Mouse (Mus musculus): Measurements from ENCODE around the gene Tmem192. TPM values are rescaled to one million over a fixed set of nuclear protein-coding genes. Genes with fewer than 3 reads are reported as not detected.

Tmem192 gene
- 15.2 and 16.7 TPM in 2 replicates for polyA plus RNA-seq (2014; fragmentation: Nextera tagmentation; extraction: Ambion mirVana)

- H3K9ac ChIP-seq (ENCODE audit: low read length): peak within 1 kb of the TSS; percentile 64
- H3K36me3 ChIP-seq (ENCODE audit: control insufficient read depth, insufficient read depth, low read length): no peaks in the 10 kb centered on the region
- no peak within 1 kb of the TSS for H3K27ac ChIP-seq (replicated peaks; ENCODE audit: low read depth, low read length)
- 2% methylated on average over 68 of the region's 73 CpGs for WGBS
- peak within 1 kb of the TSS; percentile 82 for H3K4me3 ChIP-seq (ENCODE audit: low read depth, low read length)
- peaks cover 4% of the 10 kb centered on the region; the same call in 1 of the 2 replicates for H3K27me3 ChIP-seq (ENCODE audit: control insufficient read depth, insufficient read depth, low read length)
- ATAC-seq (ENCODE audit: insufficient number of reproducible peaks, low FRiP score, low TSS enrichment, low read depth) (peak; percentile 97), DNase-seq (ENCODE audit: low spot score) (peak; percentile 91)
- H3K9me3 ChIP-seq (ENCODE audit: control insufficient read depth, low read length): no peaks in the 10 kb centered on the region
- no peaks in the 10 kb centered on the region for H3K4me1 ChIP-seq (ENCODE audit: control insufficient read depth, insufficient read depth, low read length)
- H3K4me2 ChIP-seq (ENCODE audit: low read depth, severe bottlenecking): peak within 1 kb of the TSS; percentile 67
Measured at GRCm38 (mm10) chr8:64946820-64947697, at the start of gene Tmem192. Gene Tmem192, plus strand, starts transcription at chr8:64947185.

GRCm38 (mm10) chr8:64898710-64899109, 48.3 kb upstream of the Tmem192 start:
- Histone ChIP-seq H3K27ac (replicated peaks; ENCODE audit: low read depth, low read length) (no peak overlapping the region), H3K4me2 (ENCODE audit: low read depth, severe bottlenecking) (no peak overlapping the region), H3K4me3 (ENCODE audit: low read depth, low read length) (no peak overlapping the region), H3K9ac (ENCODE audit: low read length) (no peak overlapping the region), H3K4me1 (ENCODE audit: control insufficient read depth, insufficient read depth, low read length) (no peaks in the 10 kb centered on the region), H3K9me3 (ENCODE audit: control insufficient read depth, low read length) (no peaks in the 10 kb centered on the region), H3K36me3 (ENCODE audit: control insufficient read depth, insufficient read depth, low read length) (no peaks in the 10 kb centered on the region), H3K27me3 (ENCODE audit: control insufficient read depth, insufficient read depth, low read length) (no peaks in the 10 kb centered on the region)
- peak; percentile 28 for DNase-seq (ENCODE audit: low spot score)
- 20% methylated on average over 4 of the region's 4 CpGs for WGBS
- no peak for ATAC-seq (ENCODE audit: insufficient number of reproducible peaks, low FRiP score, low TSS enrichment, low read depth)

- H3K9ac ChIP-seq (ENCODE audit: low read length): no peak overlapping the region
- H3K4me2 ChIP-seq (ENCODE audit: low read depth, severe bottlenecking): no peak overlapping the region
- no peaks in the 10 kb centered on the region for H3K36me3 ChIP-seq (ENCODE audit: control insufficient read depth, insufficient read depth, low read length)
- WGBS: 93% methylated on average over 3 of the region's 3 CpGs
- no peaks in the 10 kb centered on the region for H3K27me3 ChIP-seq (ENCODE audit: control insufficient read depth, insufficient read depth, low read length)
- no peaks in the 10 kb centered on the region for H3K9me3 ChIP-seq (ENCODE audit: control insufficient read depth, low read length)
- DNase-seq (ENCODE audit: low spot score) (no peak), ATAC-seq (ENCODE audit: insufficient number of reproducible peaks, low FRiP score, low TSS enrichment, low read depth) (no peak)
- no peak overlapping the region for H3K27ac ChIP-seq (replicated peaks; ENCODE audit: low read depth, low read length)
- H3K4me3 ChIP-seq (ENCODE audit: low read depth, low read length): no peak overlapping the region
- H3K4me1 ChIP-seq (ENCODE audit: control insufficient read depth, insufficient read depth, low read length): no peaks in the 10 kb centered on the region
Measured at GRCm38 (mm10) chr8:64900645-64901044, 46.3 kb upstream of the Tmem192 start.

- no peak overlapping the region for H3K4me3 ChIP-seq (ENCODE audit: low read depth, low read length)
- H3K9me3 ChIP-seq (ENCODE audit: control insufficient read depth, low read length): no peaks in the 10 kb centered on the region
- H3K36me3 ChIP-seq (ENCODE audit: control insufficient read depth, insufficient read depth, low read length): no peaks in the 10 kb centered on the region
Measured at GRCm38 (mm10) chr8:64901527-64902156, 45.3 kb upstream of the Tmem192 start.

GRCm38 (mm10) chr8:64902191-64902590, 44.8 kb upstream of the Tmem192 start:
- H3K36me3 ChIP-seq (ENCODE audit: control insufficient read depth, insufficient read depth, low read length): no peaks in the 10 kb centered on the region
- 70% methylated on average over 12 of the region's 12 CpGs for WGBS
- DNase-seq (ENCODE audit: low spot score): no peak
- H3K4me3 ChIP-seq (ENCODE audit: low read depth, low read length): no peak overlapping the region
- H3K9ac ChIP-seq (ENCODE audit: low read length): no peak overlapping the region
- ATAC-seq (ENCODE audit: insufficient number of reproducible peaks, low FRiP score, low TSS enrichment, low read depth): no peak
- H3K27me3 ChIP-seq (ENCODE audit: control insufficient read depth, insufficient read depth, low read length): no peaks in the 10 kb centered on the region
- no peak overlapping the region for H3K27ac ChIP-seq (replicated peaks; ENCODE audit: low read depth, low read length)
- no peaks in the 10 kb centered on the region for H3K4me1 ChIP-seq (ENCODE audit: control insufficient read depth, insufficient read depth, low read length)
- no peak overlapping the region for H3K4me2 ChIP-seq (ENCODE audit: low read depth, severe bottlenecking)
- no peaks in the 10 kb centered on the region for H3K9me3 ChIP-seq (ENCODE audit: control insufficient read depth, low read length)

More at GRCm38 (mm10) chr8:64901527-64902156, 45.3 kb upstream of the Tmem192 start:
- ATAC-seq (ENCODE audit: insufficient number of reproducible peaks, low FRiP score, low TSS enrichment, low read depth) (no peak), DNase-seq (ENCODE audit: low spot score) (no peak)
- no peaks in the 10 kb centered on the region for H3K27me3 ChIP-seq (ENCODE audit: control insufficient read depth, insufficient read depth, low read length)
- no peak overlapping the region for H3K4me2 ChIP-seq (ENCODE audit: low read depth, severe bottlenecking)
- H3K9ac ChIP-seq (ENCODE audit: low read length): no peak overlapping the region
- no peaks in the 10 kb centered on the region for H3K4me1 ChIP-seq (ENCODE audit: control insufficient read depth, insufficient read depth, low read length)
- 74% methylated on average over 7 of the region's 7 CpGs for WGBS
- H3K27ac ChIP-seq (replicated peaks; ENCODE audit: low read depth, low read length): no peak overlapping the region

- Histone ChIP-seq H3K27me3 (ENCODE audit: control insufficient read depth, insufficient read depth, low read length) (no peaks in the 10 kb centered on the region), H3K9me3 (ENCODE audit: control insufficient read depth, low read length) (no peaks in the 10 kb centered on the region), H3K36me3 (ENCODE audit: control insufficient read depth, insufficient read depth, low read length) (no peaks in the 10 kb centered on the region), H3K27ac (replicated peaks; ENCODE audit: low read depth, low read length) (no peak overlapping the region), H3K4me2 (ENCODE audit: low read depth, severe bottlenecking) (no peak overlapping the region), H3K4me1 (ENCODE audit: control insufficient read depth, insufficient read depth, low read length) (no peaks in the 10 kb centered on the region), H3K4me3 (ENCODE audit: low read depth, low read length) (no peak overlapping the region), H3K9ac (ENCODE audit: low read length) (no peak overlapping the region)
- DNase-seq (ENCODE audit: low spot score) (no peak), ATAC-seq (ENCODE audit: insufficient number of reproducible peaks, low FRiP score, low TSS enrichment, low read depth) (no peak)
- 77% methylated on average over 3 of the region's 3 CpGs for WGBS
Measured at GRCm38 (mm10) chr8:64903778-64904177, 43.2 kb upstream of the Tmem192 start.

GRCm38 (mm10) chr8:64910026-64910425, 37.0 kb upstream of the Tmem192 start:
- 97% methylated on average over 2 of the region's 2 CpGs for WGBS
- no peak overlapping the region for H3K4me2 ChIP-seq (ENCODE audit: low read depth, severe bottlenecking)
- H3K4me3 ChIP-seq (ENCODE audit: low read depth, low read length): no peak overlapping the region
- DNase-seq (ENCODE audit: low spot score) (no peak), ATAC-seq (ENCODE audit: insufficient number of reproducible peaks, low FRiP score, low TSS enrichment, low read depth) (no peak)
- H3K36me3 ChIP-seq (ENCODE audit: control insufficient read depth, insufficient read depth, low read length): no peaks in the 10 kb centered on the region
- H3K27me3 ChIP-seq (ENCODE audit: control insufficient read depth, insufficient read depth, low read length): no peaks in the 10 kb centered on the region
- H3K4me1 ChIP-seq (ENCODE audit: control insufficient read depth, insufficient read depth, low read length): no peaks in the 10 kb centered on the region
- no peaks in the 10 kb centered on the region for H3K9me3 ChIP-seq (ENCODE audit: control insufficient read depth, low read length)
- no peak overlapping the region for H3K9ac ChIP-seq (ENCODE audit: low read length)
- H3K27ac ChIP-seq (replicated peaks; ENCODE audit: low read depth, low read length): no peak overlapping the region

- 89% methylated on average over 5 of the region's 5 CpGs for WGBS
- no peaks in the 10 kb centered on the region for H3K27me3 ChIP-seq (ENCODE audit: control insufficient read depth, insufficient read depth, low read length)
- no peak overlapping the region for H3K4me3 ChIP-seq (ENCODE audit: low read depth, low read length)
- DNase-seq (ENCODE audit: low spot score) (no peak), ATAC-seq (ENCODE audit: insufficient number of reproducible peaks, low FRiP score, low TSS enrichment, low read depth) (no peak)
- H3K9me3 ChIP-seq (ENCODE audit: control insufficient read depth, low read length): no peaks in the 10 kb centered on the region
- H3K27ac ChIP-seq (replicated peaks; ENCODE audit: low read depth, low read length): no peak overlapping the region
- H3K9ac ChIP-seq (ENCODE audit: low read length): no peak overlapping the region
- no peaks in the 10 kb centered on the region for H3K4me1 ChIP-seq (ENCODE audit: control insufficient read depth, insufficient read depth, low read length)
- H3K36me3 ChIP-seq (ENCODE audit: control insufficient read depth, insufficient read depth, low read length): no peaks in the 10 kb centered on the region
- H3K4me2 ChIP-seq (ENCODE audit: low read depth, severe bottlenecking): no peak overlapping the region
Measured at GRCm38 (mm10) chr8:64916793-64917192, 30.2 kb upstream of the Tmem192 start.
